Mouse (Mus musculus): ENCODE results near the gene Atg7. TPM values are rescaled to one million over a fixed set of nuclear protein-coding genes. Genes with fewer than 3 reads are reported as not detected.

The Atg7 gene
- polyA plus RNA-seq, 1 experiment from 2014 or later: 21.6 TPM

GRCm38 (mm10) chr6:114743126-114743525 lies 100.2 kb downstream of the Atg7 start:
- no peak for ATAC-seq (ENCODE audit: insufficient read depth)
- no peak overlapping the region for H3K27ac ChIP-seq (ENCODE audit: low read depth)
- WGBS: 85% methylated on average over 8 of the region's 8 CpGs
- H3K4me1 ChIP-seq (ENCODE audit: insufficient read depth): no peaks in the 10 kb centered on the region
- DNase-seq: no peak
- no peak for TF ChIP-seq CTCF (IDR thresholded peaks at IDR 0.05; ENCODE audit: low read depth)
- no peak overlapping the region for H3K9ac ChIP-seq
- H3K27me3 ChIP-seq (ENCODE audit: insufficient read depth, low read length): no peaks in the 10 kb centered on the region
- H3K4me2 ChIP-seq: no peak overlapping the region
- no peak overlapping the region for H3K4me3 ChIP-seq (ENCODE audit: low read depth, low read length)
- no peaks in the 10 kb centered on the region for H3K9me3 ChIP-seq (ENCODE audit: low read depth, low read length)
- no peaks in the 10 kb centered on the region for H3K36me3 ChIP-seq (ENCODE audit: insufficient read depth)

- no peak for ATAC-seq (ENCODE audit: insufficient read depth)
- Histone ChIP-seq H3K36me3 (ENCODE audit: insufficient read depth) (no peaks in the 10 kb centered on the region), H3K4me1 (ENCODE audit: insufficient read depth) (no peaks in the 10 kb centered on the region), H3K9ac (no peak overlapping the region), H3K27ac (ENCODE audit: low read depth) (no peak overlapping the region), H3K4me2 (no peak overlapping the region), H3K4me3 (ENCODE audit: low read depth, low read length) (no peak overlapping the region), H3K9me3 (ENCODE audit: low read depth, low read length) (no peaks in the 10 kb centered on the region), H3K27me3 (ENCODE audit: insufficient read depth, low read length) (no peaks in the 10 kb centered on the region)
- 90% methylated on average over 2 of the region's 2 CpGs for WGBS
- no peak for TF ChIP-seq CTCF (IDR thresholded peaks at IDR 0.05; ENCODE audit: low read depth)
- no peak for DNase-seq
Observed at GRCm38 (mm10) chr6:114743845-114744244, 100.9 kb downstream of the Atg7 start.

- Histone ChIP-seq H3K4me1 (ENCODE audit: insufficient read depth) (no peaks in the 10 kb centered on the region), H3K4me3 (ENCODE audit: low read depth, low read length) (no peak overlapping the region), H3K4me2 (no peak overlapping the region), H3K27me3 (ENCODE audit: insufficient read depth, low read length) (no peaks in the 10 kb centered on the region), H3K9me3 (ENCODE audit: low read depth, low read length) (no peaks in the 10 kb centered on the region), H3K36me3 (ENCODE audit: insufficient read depth) (no peaks in the 10 kb centered on the region), H3K9ac (no peak overlapping the region), H3K27ac (ENCODE audit: low read depth) (no peak overlapping the region)
- no peak for DNase-seq
- no peak for TF ChIP-seq CTCF (IDR thresholded peaks at IDR 0.05; ENCODE audit: low read depth)
- WGBS: 74% methylated on average over 7 of the region's 7 CpGs
- no peak for ATAC-seq (ENCODE audit: insufficient read depth)
Observed at GRCm38 (mm10) chr6:114746439-114746974, 103.6 kb downstream of the Atg7 start.

- Histone ChIP-seq H3K4me2 (no peak overlapping the region), H3K36me3 (ENCODE audit: insufficient read depth) (no peaks in the 10 kb centered on the region), H3K9me3 (ENCODE audit: low read depth, low read length) (no peaks in the 10 kb centered on the region), H3K9ac (no peak overlapping the region), H3K4me1 (ENCODE audit: insufficient read depth) (no peaks in the 10 kb centered on the region), H3K27ac (ENCODE audit: low read depth) (no peak overlapping the region), H3K4me3 (ENCODE audit: low read depth, low read length) (no peak overlapping the region), H3K27me3 (ENCODE audit: insufficient read depth, low read length) (no peaks in the 10 kb centered on the region)
- no peak for TF ChIP-seq CTCF (IDR thresholded peaks at IDR 0.05; ENCODE audit: low read depth)
- DNase-seq (no peak), ATAC-seq (ENCODE audit: insufficient read depth) (no peak)
- 88% methylated on average over 3 of the region's 3 CpGs for WGBS
Observed at GRCm38 (mm10) chr6:114748419-114748818, 105.5 kb downstream of the Atg7 start.

GRCm38 (mm10) chr6:114748882-114749281 lies 106.0 kb downstream of the Atg7 start:
- no peak for ATAC-seq (ENCODE audit: insufficient read depth)
- no peak overlapping the region for H3K9ac ChIP-seq
- H3K27ac ChIP-seq (ENCODE audit: low read depth): no peak overlapping the region
- no peak overlapping the region for H3K4me3 ChIP-seq (ENCODE audit: low read depth, low read length)
- H3K9me3 ChIP-seq (ENCODE audit: low read depth, low read length): no peaks in the 10 kb centered on the region
- H3K4me1 ChIP-seq (ENCODE audit: insufficient read depth): no peaks in the 10 kb centered on the region
- no peaks in the 10 kb centered on the region for H3K27me3 ChIP-seq (ENCODE audit: insufficient read depth, low read length)
- TF ChIP-seq CTCF (IDR thresholded peaks at IDR 0.05; ENCODE audit: low read depth): no peak
- H3K4me2 ChIP-seq: no peak overlapping the region
- 92% methylated on average over 3 of the region's 3 CpGs for WGBS
- no peak for DNase-seq
- no peaks in the 10 kb centered on the region for H3K36me3 ChIP-seq (ENCODE audit: insufficient read depth)

GRCm38 (mm10) chr6:114758795-114759194 lies 115.9 kb downstream of the Atg7 start:
- ATAC-seq (ENCODE audit: insufficient read depth) (no peak), DNase-seq (no peak)
- H3K9ac ChIP-seq: no peak overlapping the region
- no peak overlapping the region for H3K4me3 ChIP-seq (ENCODE audit: low read depth, low read length)
- no peak overlapping the region for H3K4me2 ChIP-seq
- no peak overlapping the region for H3K27ac ChIP-seq (ENCODE audit: low read depth)
- no peaks in the 10 kb centered on the region for H3K36me3 ChIP-seq (ENCODE audit: insufficient read depth)
- WGBS: 63% methylated on average over 7 of the region's 7 CpGs
- no peak for TF ChIP-seq CTCF (IDR thresholded peaks at IDR 0.05; ENCODE audit: low read depth)
- no peaks in the 10 kb centered on the region for H3K4me1 ChIP-seq (ENCODE audit: insufficient read depth)
- H3K9me3 ChIP-seq (ENCODE audit: low read depth, low read length): no peaks in the 10 kb centered on the region
- no peaks in the 10 kb centered on the region for H3K27me3 ChIP-seq (ENCODE audit: insufficient read depth, low read length)

GRCm38 (mm10) chr6:114766314-114766713 lies 123.4 kb downstream of the Atg7 start:
- no peaks in the 10 kb centered on the region for H3K36me3 ChIP-seq (ENCODE audit: insufficient read depth)
- peak; percentile 90 for ATAC-seq (ENCODE audit: insufficient read depth)
- H3K4me2 ChIP-seq: no peak overlapping the region
- 0 out of 2 replicates have a peak, but pooled peaks cover 10% of the 10 kb centered on the region for H3K4me1 ChIP-seq (ENCODE audit: insufficient read depth)
- no peak for TF ChIP-seq CTCF (IDR thresholded peaks at IDR 0.05; ENCODE audit: low read depth)
- WGBS: 47% methylated on average over 6 of the region's 6 CpGs
- no peaks in the 10 kb centered on the region for H3K9me3 ChIP-seq (ENCODE audit: low read depth, low read length)
- DNase-seq: peak; percentile 91
- no peak overlapping the region for H3K4me3 ChIP-seq (ENCODE audit: low read depth, low read length)
- no peaks in the 10 kb centered on the region for H3K27me3 ChIP-seq (ENCODE audit: insufficient read depth, low read length)
- H3K9ac ChIP-seq: no peak overlapping the region
- no peak overlapping the region for H3K27ac ChIP-seq (ENCODE audit: low read depth)

GRCm38 (mm10) chr6:114767710-114768109 lies 124.8 kb downstream of the Atg7 start:
- H3K9ac ChIP-seq: no peak overlapping the region
- ATAC-seq (ENCODE audit: insufficient read depth): no peak
- no peak overlapping the region for H3K4me2 ChIP-seq
- no peaks in the 10 kb centered on the region for H3K36me3 ChIP-seq (ENCODE audit: insufficient read depth)
- peak; percentile 45 for DNase-seq
- WGBS: 52% methylated on average over 2 of the region's 2 CpGs
- H3K27me3 ChIP-seq (ENCODE audit: insufficient read depth, low read length): no peaks in the 10 kb centered on the region
- H3K4me1 ChIP-seq (ENCODE audit: insufficient read depth): 0 out of 2 replicates have a peak, but pooled peaks cover 10% of the 10 kb centered on the region
- H3K4me3 ChIP-seq (ENCODE audit: low read depth, low read length): no peak overlapping the region
- no peak overlapping the region for H3K27ac ChIP-seq (ENCODE audit: low read depth)
- no peaks in the 10 kb centered on the region for H3K9me3 ChIP-seq (ENCODE audit: low read depth, low read length)
- no peak for TF ChIP-seq CTCF (IDR thresholded peaks at IDR 0.05; ENCODE audit: low read depth)
